Mouse (Mus musculus) ES-E14 (cell line): ENCODE results near the gene Tsg101. TPM values are rescaled to one million over a fixed set of nuclear protein-coding genes. Genes with fewer than 3 reads are reported as not detected.

Experiments
- DNase-seq: peaks from one replicate; pipeline ENCODE4 v3.0.0-alpha.2; 2013; ENCODE audit warnings: low read depth, low spot score
- H3K27ac ChIP-seq: 2 replicates; pipeline ENCODE4 v1.5.1; 2012; ENCODE audit warnings: low read depth, mild to moderate bottlenecking, low read length, moderate library complexity, mixed read lengths; ENCODE audit not compliant: poor library complexity, insufficient read depth, severe bottlenecking
- H3K36me3 ChIP-seq: 2 replicates; pipeline ENCODE4 v1.6.1; 2012; ENCODE audit warnings: mild to moderate bottlenecking, low read length, moderate library complexity, mixed read lengths; ENCODE audit not compliant: control insufficient read depth, poor library complexity, insufficient read depth, severe bottlenecking
- H3K4me1 ChIP-seq, 2 experiments: fragments of 150-350 bp in 1 of 2; sonication (generic) in 1 of 2; 2 replicates each; pipeline ENCODE4 v1.6.1; 2012; ENCODE audit warnings: low read length in 2 of 2, mild to moderate bottlenecking in 1 of 2, mixed read lengths in 1 of 2; ENCODE audit not compliant: control insufficient read depth in 2 of 2, insufficient read depth in 2 of 2, poor library complexity in 1 of 2
- H3K4me3 ChIP-seq, 2 experiments: fragments of 150-350 bp in 1 of 2; sonication (generic) in 1 of 2; 2 replicates each; pipeline ENCODE4 v1.5.1; 2012; ENCODE audit warnings: low read length in 2 of 2, low read depth in 1 of 2, mild to moderate bottlenecking in 1 of 2, mixed read lengths in 1 of 2; ENCODE audit not compliant: insufficient read depth in 1 of 2, poor library complexity in 1 of 2, severe bottlenecking in 1 of 2
- H3K9ac ChIP-seq: 2 replicates; pipeline ENCODE4 v1.6.1; 2012; ENCODE audit warnings: low read depth, mild to moderate bottlenecking, low read length, mixed read lengths; ENCODE audit not compliant: poor library complexity, insufficient read depth, severe bottlenecking
- H3K9me3 ChIP-seq: fragments of 150-350 bp; sonication (generic); 2 replicates; pipeline ENCODE4 v1.6.1; 2012; ENCODE audit warnings: low read depth, mild to moderate bottlenecking, low read length; ENCODE audit not compliant: control insufficient read depth, insufficient read depth
- CHD2 ChIP-seq: IDR thresholded peaks from 2 replicates; pipeline ENCODE4 v1.6.1; 2014; ENCODE audit warnings: mild to moderate bottlenecking, low read depth, low read length, inconsistent platforms
- HCFC1 ChIP-seq: IDR thresholded peaks from 2 replicates; pipeline ENCODE4 v1.6.1; 2012; ENCODE audit warnings: low read length, inconsistent platforms, borderline replicate concordance; ENCODE audit not compliant: insufficient read depth
- MAFK ChIP-seq: IDR thresholded peaks from 2 replicates; pipeline ENCODE4 v1.6.1; 2014; ENCODE audit warnings: mild to moderate bottlenecking, low read depth, low read length, inconsistent platforms; ENCODE audit not compliant: insufficient read depth
- ZC3H11A ChIP-seq: IDR thresholded peaks from 2 replicates; pipeline ENCODE4 v1.6.1; 2012; ENCODE audit warnings: low read depth, mild to moderate bottlenecking, inconsistent platforms, low read length, borderline replicate concordance
- ZNF384 ChIP-seq: IDR thresholded peaks from 2 replicates; pipeline ENCODE4 v1.6.1; 2012; ENCODE audit warnings: low read depth, low read length, inconsistent platforms
- in situ Hi-C, 2 experiments: fragments of 600-800 bp; cut with MboI; formaldehyde crosslinking; loops; one replicate each; pipeline ENCODE4 v1.15.1; 2025; ENCODE audit warnings: low sequenced_read_pairs in 2 of 2, inconsistent platforms in 1 of 2; ENCODE audit not compliant: unreplicated experiment in 2 of 2
- total RNA-seq: library from RNA; depleted of rRNA; stranded (reverse); fragments of 300-350 nt; gene quantifications from 2 replicates; pipeline ENCODE4 v1.2.3, GENCODE M21; 2012; rRNA removed

Gene Tsg101
- total RNA-seq, 1 experiment = 54.3 TPM

DNA sequence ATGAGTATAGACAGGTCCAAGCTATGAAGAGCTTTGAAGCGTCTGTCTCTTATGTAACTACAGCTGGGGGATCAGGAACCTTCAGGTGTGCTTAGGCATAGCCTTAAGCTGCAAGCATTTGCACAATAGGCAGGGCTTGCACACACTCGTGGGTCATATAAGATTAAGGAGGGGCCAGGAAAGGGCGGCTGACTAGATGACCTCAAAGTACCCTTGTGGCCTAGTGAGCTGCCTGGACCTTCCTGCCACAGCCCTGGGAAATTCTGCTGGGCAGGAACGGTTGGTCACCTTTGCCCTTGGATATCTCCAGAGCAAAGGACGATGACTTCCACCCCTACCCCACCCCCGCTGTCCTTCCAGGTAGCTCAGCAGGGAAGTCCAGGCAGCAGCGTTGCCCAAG lies 80.3 kb downstream of the Tsg101 start:
- H3K36me3 ChIP-seq = no peaks in the 10 kb centered on the region
- H3K4me3 ChIP-seq = no peak overlapping the region
- in situ Hi-C loops = no loop called here
- peaks cover 9 to 46% of the 10 kb centered on the region in 2 experiments for H3K4me1 ChIP-seq
- H3K27ac ChIP-seq = peak overlapping the region; percentile 41
- TF ChIP-seq MAFK (no peak), CHD2 (no peak), ZC3H11A (no peak), HCFC1 (no peak), ZNF384 (no peak)
- DNase-seq = no peak
- H3K9ac ChIP-seq = peak overlapping the region; percentile 5; the same call in 1 of the 2 replicates
- no peaks in the 10 kb centered on the region for H3K9me3 ChIP-seq

Other genes starting within 250 kb of the Tsg101 start
- gene Tph1, start 247.4 kb downstream of the Tsg101 start, total RNA-seq = 0.32 and 3.6 TPM in 2 replicates
- 15.2 and 15.6 TPM in 2 replicates for gene Saal1, start 209.3 kb downstream of the Tsg101 start, total RNA-seq
- 0.54 and 0.79 TPM in 2 replicates for gene Saa3, start 204.3 kb downstream of the Tsg101 start, total RNA-seq
- gene Saa4, start 187.4 kb downstream of the Tsg101 start, total RNA-seq = not detected in 2 replicates
- not detected in 2 replicates for gene Saa1, start 177.0 kb downstream of the Tsg101 start, total RNA-seq
- gene Saa2, start 168.2 kb downstream of the Tsg101 start, total RNA-seq = not detected in 2 replicates
- 17.4 and 18.0 TPM in 2 replicates for gene Hps5, start 123.9 kb downstream of the Tsg101 start, total RNA-seq
- 57.5 and 71.7 TPM in 2 replicates for gene Gtf2h1, start 123.9 kb downstream of the Tsg101 start, total RNA-seq
- 621 and 827 TPM in 2 replicates for gene Ldha, start 78.5 kb downstream of the Tsg101 start, total RNA-seq
- gene Ldhc, start 58.8 kb downstream of the Tsg101 start, total RNA-seq = 3.4 and 3.9 TPM in 2 replicates
- gene Uevld, start 38.6 kb upstream of the Tsg101 start, total RNA-seq = 6.6 and 10.3 TPM in 2 replicates
- not detected in 2 replicates for gene Gm9999, start 63.6 kb upstream of the Tsg101 start, total RNA-seq
- gene Spty2d1, start 88.4 kb upstream of the Tsg101 start, total RNA-seq = 7.1 and 10.6 TPM in 2 replicates
- gene Tmem86a, start 130.6 kb upstream of the Tsg101 start, total RNA-seq = 1.1 and 2.1 TPM in 2 replicates
- 0.32 and 0.36 TPM in 2 replicates for gene Ptpn5, start 213.7 kb upstream of the Tsg101 start, total RNA-seq